Mouse (Mus musculus): ENCODE measurements at regions not wholly inside any gene's neighbourhood (a gene's known extent, or its start where the extent isn't known, plus 50 kb on each side); places are given as distances from the start of the nearest gene placed in this dataset.

- ATAC-seq (replicated peaks): peak; percentile 87
- WGBS: 29% methylated on average over 8 of the region's 8 CpGs
- Histone ChIP-seq H3K4me3 (no peak overlapping the region), H3K27me3 (replicated peaks) (no peaks in the 10 kb centered on the region), H3K9me3 (no peaks in the 10 kb centered on the region), H3K4me2 (peak overlapping the region; percentile 17; the same call in 1 of the 2 replicates), H3K9ac (no peak overlapping the region), H3K36me3 (replicated peaks) (no peaks in the 10 kb centered on the region), H3K4me1 (0 out of 2 replicates have a peak, but pooled peaks cover 3% of the 10 kb centered on the region), H3K27ac (no peak overlapping the region)
Observed at GRCm38 (mm10) chr13:85639376-85640229, 350.7 kb upstream of the Rasa1 start.

GRCm38 (mm10) chr13:85629506-85630175 is 340.7 kb upstream of the Rasa1 start:
- H3K9me3 ChIP-seq: no peaks in the 10 kb centered on the region
- ATAC-seq (replicated peaks): no peak
- no peak overlapping the region for H3K9ac ChIP-seq
- no peaks in the 10 kb centered on the region for H3K36me3 ChIP-seq (replicated peaks)
- H3K4me3 ChIP-seq: no peak overlapping the region
- H3K4me2 ChIP-seq: no peak overlapping the region
- 83% methylated on average over 4 of the region's 4 CpGs for WGBS
- H3K4me1 ChIP-seq: no peaks in the 10 kb centered on the region
- H3K27me3 ChIP-seq (replicated peaks): no peaks in the 10 kb centered on the region
- no peak overlapping the region for H3K27ac ChIP-seq

Data from midbrain, embryonic 15.5 days (tissue).